Mouse (Mus musculus): ENCODE measurements at regions not wholly inside any gene's neighbourhood (a gene's known extent, or its start where the extent isn't known, plus 50 kb on each side); places are given as distances from the start of the nearest gene placed in this dataset.

DNA sequence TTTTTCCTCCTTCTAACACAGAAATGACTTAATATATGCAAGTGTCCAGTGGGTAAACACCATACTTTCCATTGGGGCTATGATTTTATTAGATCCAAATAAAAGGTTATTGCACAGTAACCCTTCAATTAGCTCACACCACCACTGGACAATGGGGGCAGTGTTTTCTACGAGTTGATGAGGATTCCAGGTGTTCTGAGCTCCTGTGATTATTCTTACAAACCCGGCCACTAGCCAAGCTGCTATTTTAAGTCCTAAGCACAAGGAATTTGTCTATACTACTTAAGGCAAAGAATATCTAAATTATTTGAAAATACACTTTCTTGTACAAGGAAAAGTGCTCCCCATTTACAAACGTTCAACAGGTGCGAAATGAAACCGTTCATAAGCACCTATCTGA is 2379.9 kb upstream of the Gm7489 start:
- Histone ChIP-seq H3K4me3 (ENCODE audit: low read length) (no peak overlapping the region), H3K27ac (ENCODE audit: low read length) (no peak overlapping the region), H3K36me3 (ENCODE audit: control insufficient read depth, insufficient read depth, low read length) (no peaks in the 10 kb centered on the region), H3K9ac (ENCODE audit: low read length) (no peak overlapping the region), H3K27me3 (ENCODE audit: control insufficient read depth, insufficient read depth, low read depth, low read length) (no peaks in the 10 kb centered on the region), H3K4me2 (ENCODE audit: low read depth, low read length) (no peak overlapping the region), H3K9me3 (ENCODE audit: control insufficient read depth, low read length) (no peaks in the 10 kb centered on the region), H3K4me1 (replicated peaks; ENCODE audit: control insufficient read depth, insufficient read depth, low read length) (peaks cover 8% of the 10 kb centered on the region)
- no peak for ATAC-seq (ENCODE audit: low read depth)
- WGBS, result 68% methylated on average over 5 of the region's 5 CpGs

DNA sequence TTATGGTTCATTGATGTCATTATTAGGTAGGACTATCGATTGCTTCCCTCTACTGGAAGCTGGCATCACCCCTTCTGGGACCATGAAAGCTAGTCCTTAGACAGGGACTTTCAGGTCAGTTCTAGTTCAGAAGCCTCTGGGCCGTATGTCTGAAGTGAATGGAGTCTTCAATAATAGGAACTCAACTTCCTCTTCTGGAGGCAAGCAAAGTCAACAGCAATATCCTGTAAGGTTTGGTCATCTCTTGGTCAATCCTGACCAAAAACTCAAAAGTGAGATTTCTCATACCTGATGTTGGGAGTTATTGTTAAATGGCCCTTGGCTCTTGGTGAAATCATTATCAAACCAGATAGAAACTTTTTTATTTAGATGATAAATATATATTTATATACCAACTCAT is 2377.6 kb upstream of the Gm7489 start:
- 91% methylated on average over 2 of the region's 2 CpGs for WGBS
- no peak for ATAC-seq (ENCODE audit: low read depth)
- Histone ChIP-seq H3K9me3 (ENCODE audit: control insufficient read depth, low read length) (no peaks in the 10 kb centered on the region), H3K36me3 (ENCODE audit: control insufficient read depth, insufficient read depth, low read length) (no peaks in the 10 kb centered on the region), H3K27me3 (ENCODE audit: control insufficient read depth, insufficient read depth, low read depth, low read length) (no peaks in the 10 kb centered on the region), H3K4me3 (ENCODE audit: low read length) (no peak overlapping the region), H3K4me2 (ENCODE audit: low read depth, low read length) (no peak overlapping the region), H3K27ac (ENCODE audit: low read length) (no peak overlapping the region), H3K9ac (ENCODE audit: low read length) (no peak overlapping the region), H3K4me1 (replicated peaks; ENCODE audit: control insufficient read depth, insufficient read depth, low read length) (peaks cover 8% of the 10 kb centered on the region)

DNA sequence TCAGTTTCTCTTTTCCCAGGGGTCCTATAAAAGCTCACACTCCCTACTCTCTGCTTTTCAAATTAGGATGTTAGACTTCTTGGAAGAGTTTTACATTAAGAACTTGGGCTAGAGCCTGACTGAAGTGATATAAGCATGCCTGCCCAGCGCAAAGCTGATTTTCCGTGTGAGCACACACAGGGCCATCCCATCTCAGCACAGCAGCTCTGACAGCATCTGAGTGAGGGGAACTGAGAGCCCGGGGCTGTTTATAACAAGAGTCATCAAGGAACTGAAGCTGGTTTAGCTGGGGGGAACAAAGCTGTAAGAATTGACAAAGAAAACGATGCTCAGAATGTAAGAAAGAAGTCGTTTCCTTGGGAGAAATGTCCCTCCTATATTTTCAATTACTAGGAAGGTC is 2373.4 kb upstream of the Gm7489 start:
- Histone ChIP-seq H3K4me3 (ENCODE audit: low read length) (no peak overlapping the region), H3K4me1 (replicated peaks; ENCODE audit: control insufficient read depth, insufficient read depth, low read length) (no peaks in the 10 kb centered on the region), H3K27me3 (ENCODE audit: control insufficient read depth, insufficient read depth, low read depth, low read length) (no peaks in the 10 kb centered on the region), H3K9me3 (ENCODE audit: control insufficient read depth, low read length) (no peaks in the 10 kb centered on the region), H3K4me2 (ENCODE audit: low read depth, low read length) (no peak overlapping the region), H3K9ac (ENCODE audit: low read length) (no peak overlapping the region), H3K36me3 (ENCODE audit: control insufficient read depth, insufficient read depth, low read length) (no peaks in the 10 kb centered on the region), H3K27ac (ENCODE audit: low read length) (no peak overlapping the region)
- no peak for ATAC-seq (ENCODE audit: low read depth)
- WGBS, result 45% methylated on average over 5 of the region's 5 CpGs

DNA sequence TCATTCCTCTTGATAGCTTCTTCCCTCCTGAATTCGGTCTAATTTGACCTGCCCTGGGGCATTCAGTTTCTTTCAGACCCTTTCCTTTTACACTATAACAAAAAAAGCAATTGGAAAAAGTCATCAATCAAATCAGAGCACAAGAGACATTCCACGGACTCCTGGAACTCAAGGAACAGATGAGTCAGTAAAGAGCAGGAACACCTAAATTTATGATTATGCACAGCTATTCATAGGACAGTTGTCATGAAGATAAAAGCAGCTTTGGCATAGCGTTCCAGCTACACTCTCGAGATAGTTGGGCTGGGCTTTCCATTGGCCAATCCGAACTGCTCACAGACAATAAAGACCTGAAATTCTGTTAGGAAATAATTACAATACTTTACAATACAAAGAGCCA is 2348.4 kb upstream of the Gm7489 start:
- Histone ChIP-seq H3K27me3 (ENCODE audit: control insufficient read depth, insufficient read depth, low read depth, low read length) (no peaks in the 10 kb centered on the region), H3K27ac (ENCODE audit: low read length) (no peak overlapping the region), H3K9me3 (ENCODE audit: control insufficient read depth, low read length) (no peaks in the 10 kb centered on the region), H3K36me3 (ENCODE audit: control insufficient read depth, insufficient read depth, low read length) (no peaks in the 10 kb centered on the region), H3K9ac (ENCODE audit: low read length) (no peak overlapping the region), H3K4me2 (ENCODE audit: low read depth, low read length) (no peak overlapping the region), H3K4me1 (replicated peaks; ENCODE audit: control insufficient read depth, insufficient read depth, low read length) (no peaks in the 10 kb centered on the region), H3K4me3 (ENCODE audit: low read length) (no peak overlapping the region)
- no peak for ATAC-seq (ENCODE audit: low read depth)
- WGBS, result 57% methylated on average over 5 of the region's 5 CpGs

DNA sequence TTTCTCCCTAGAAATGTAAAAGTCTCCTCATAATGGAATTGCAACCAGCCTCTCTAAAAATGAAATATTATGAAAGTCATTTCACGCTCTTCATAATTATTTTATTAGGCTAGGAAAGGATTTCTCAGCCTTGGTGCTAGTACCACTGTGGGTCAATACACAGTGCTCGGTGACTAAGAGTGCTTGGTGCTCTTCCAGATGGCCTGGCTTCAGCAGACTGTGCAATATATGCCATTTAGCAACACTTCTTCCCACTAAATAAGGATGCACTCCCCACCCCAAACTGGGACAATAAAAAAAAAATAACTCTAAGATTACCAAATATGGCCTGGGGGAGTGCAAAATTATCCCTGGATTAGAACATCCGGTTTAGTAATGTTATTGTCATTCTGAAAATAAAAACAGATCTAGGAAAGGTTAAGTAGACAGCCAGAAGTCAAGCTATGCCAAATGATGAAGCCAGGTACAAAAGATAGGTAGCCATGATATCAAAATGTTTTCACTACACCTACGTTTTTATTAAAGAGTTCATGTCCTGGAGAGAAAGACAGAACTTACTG is 2333.4 kb upstream of the Gm7489 start:
- 80% methylated on average over 4 of the region's 4 CpGs for WGBS
- H3K4me1 ChIP-seq (replicated peaks; ENCODE audit: control insufficient read depth, insufficient read depth, low read length), result no peaks in the 10 kb centered on the region
- H3K36me3 ChIP-seq (ENCODE audit: control insufficient read depth, insufficient read depth, low read length), result no peaks in the 10 kb centered on the region
- H3K9me3 ChIP-seq (ENCODE audit: control insufficient read depth, low read length), result no peaks in the 10 kb centered on the region
- H3K27me3 ChIP-seq (ENCODE audit: control insufficient read depth, insufficient read depth, low read depth, low read length), result no peaks in the 10 kb centered on the region
- no peak overlapping the region for H3K9ac ChIP-seq (ENCODE audit: low read length)
- ATAC-seq (ENCODE audit: low read depth), result no peak
- no peak overlapping the region for H3K27ac ChIP-seq (ENCODE audit: low read length)
- H3K4me2 ChIP-seq (ENCODE audit: low read depth, low read length), result no peak overlapping the region
- H3K4me3 ChIP-seq (ENCODE audit: low read length), result no peak overlapping the region

DNA sequence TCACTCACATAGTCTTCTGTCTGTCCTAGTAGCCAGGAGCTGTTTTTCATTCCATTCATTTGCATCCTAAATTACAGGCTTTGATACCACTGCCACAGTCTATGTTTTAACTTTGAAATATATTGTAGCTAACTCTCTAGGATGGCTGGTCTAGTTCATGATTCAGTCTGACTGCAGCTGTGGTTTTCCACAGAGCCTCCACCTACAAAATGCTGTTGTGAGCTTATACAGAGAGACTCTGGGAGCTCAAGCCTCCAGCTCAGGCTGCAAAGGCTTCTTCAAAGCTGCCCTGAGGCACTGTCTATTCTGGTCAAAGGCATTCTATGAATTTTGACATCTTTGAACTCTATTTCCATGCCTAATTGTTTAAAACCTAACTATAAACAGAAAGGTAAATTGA is 2326.5 kb upstream of the Gm7489 start:
- Histone ChIP-seq H3K4me3 (ENCODE audit: low read length) (no peak overlapping the region), H3K27ac (ENCODE audit: low read length) (no peak overlapping the region), H3K9me3 (ENCODE audit: control insufficient read depth, low read length) (no peaks in the 10 kb centered on the region), H3K36me3 (ENCODE audit: control insufficient read depth, insufficient read depth, low read length) (no peaks in the 10 kb centered on the region), H3K4me2 (ENCODE audit: low read depth, low read length) (no peak overlapping the region), H3K4me1 (replicated peaks; ENCODE audit: control insufficient read depth, insufficient read depth, low read length) (no peaks in the 10 kb centered on the region), H3K27me3 (ENCODE audit: control insufficient read depth, insufficient read depth, low read depth, low read length) (no peaks in the 10 kb centered on the region), H3K9ac (ENCODE audit: low read length) (no peak overlapping the region)
- ATAC-seq (ENCODE audit: low read depth), result no peak

DNA sequence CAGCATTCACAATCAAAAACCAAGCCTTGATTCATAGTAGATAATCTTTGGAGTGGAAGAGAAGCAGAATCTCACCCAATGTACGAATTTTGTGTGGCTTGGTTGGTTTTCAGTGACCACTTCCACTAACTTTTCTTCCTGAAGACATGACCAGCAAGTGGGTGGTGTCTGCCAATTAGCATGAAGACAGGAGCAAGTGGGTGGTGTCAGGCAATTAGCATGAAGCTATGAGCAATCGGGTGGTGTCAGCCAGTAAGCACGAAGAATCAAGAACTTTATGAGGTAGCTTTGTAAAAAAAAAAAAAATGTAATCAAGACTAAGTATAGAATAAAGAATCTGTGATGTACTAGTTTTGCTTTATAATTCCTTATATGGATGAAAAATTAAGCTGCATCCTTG is 2319.2 kb upstream of the Gm7489 start:
- Histone ChIP-seq H3K4me1 (replicated peaks; ENCODE audit: control insufficient read depth, insufficient read depth, low read length) (no peaks in the 10 kb centered on the region), H3K9ac (ENCODE audit: low read length) (no peak overlapping the region), H3K27me3 (ENCODE audit: control insufficient read depth, insufficient read depth, low read depth, low read length) (no peaks in the 10 kb centered on the region), H3K4me3 (ENCODE audit: low read length) (no peak overlapping the region), H3K36me3 (ENCODE audit: control insufficient read depth, insufficient read depth, low read length) (no peaks in the 10 kb centered on the region), H3K27ac (ENCODE audit: low read length) (no peak overlapping the region), H3K4me2 (ENCODE audit: low read depth, low read length) (no peak overlapping the region), H3K9me3 (ENCODE audit: control insufficient read depth, low read length) (no peaks in the 10 kb centered on the region)
- ATAC-seq (ENCODE audit: low read depth), result no peak
- 86% methylated on average over 3 of the region's 3 CpGs for WGBS

DNA sequence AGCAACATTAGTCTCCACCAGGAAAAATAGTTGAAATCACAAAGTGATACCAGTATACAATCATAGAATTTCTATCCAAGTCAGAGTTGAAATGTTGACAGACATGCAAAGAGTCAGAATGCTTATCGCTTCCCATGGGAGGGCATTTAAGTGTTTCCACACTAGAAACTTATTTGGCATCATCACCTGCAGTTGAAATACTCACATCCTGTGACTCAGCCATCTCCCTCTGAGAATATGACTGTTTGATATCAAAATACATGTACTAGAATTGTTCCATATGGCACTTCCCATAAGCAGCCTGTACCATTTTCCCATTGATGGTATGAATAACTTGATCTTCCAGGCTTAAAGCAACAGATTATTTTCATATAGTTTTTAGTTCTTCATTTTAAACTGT is 2314.1 kb upstream of the Gm7489 start:
- WGBS, result 97% methylated on average over 1 of the region's 1 CpGs
- Histone ChIP-seq H3K9me3 (ENCODE audit: control insufficient read depth, low read length) (no peaks in the 10 kb centered on the region), H3K27ac (ENCODE audit: low read length) (no peak overlapping the region), H3K4me3 (ENCODE audit: low read length) (no peak overlapping the region), H3K9ac (ENCODE audit: low read length) (no peak overlapping the region), H3K36me3 (ENCODE audit: control insufficient read depth, insufficient read depth, low read length) (no peaks in the 10 kb centered on the region), H3K27me3 (ENCODE audit: control insufficient read depth, insufficient read depth, low read depth, low read length) (no peaks in the 10 kb centered on the region), H3K4me2 (ENCODE audit: low read depth, low read length) (no peak overlapping the region), H3K4me1 (replicated peaks; ENCODE audit: control insufficient read depth, insufficient read depth, low read length) (no peaks in the 10 kb centered on the region)
- ATAC-seq (ENCODE audit: low read depth), result no peak

DNA sequence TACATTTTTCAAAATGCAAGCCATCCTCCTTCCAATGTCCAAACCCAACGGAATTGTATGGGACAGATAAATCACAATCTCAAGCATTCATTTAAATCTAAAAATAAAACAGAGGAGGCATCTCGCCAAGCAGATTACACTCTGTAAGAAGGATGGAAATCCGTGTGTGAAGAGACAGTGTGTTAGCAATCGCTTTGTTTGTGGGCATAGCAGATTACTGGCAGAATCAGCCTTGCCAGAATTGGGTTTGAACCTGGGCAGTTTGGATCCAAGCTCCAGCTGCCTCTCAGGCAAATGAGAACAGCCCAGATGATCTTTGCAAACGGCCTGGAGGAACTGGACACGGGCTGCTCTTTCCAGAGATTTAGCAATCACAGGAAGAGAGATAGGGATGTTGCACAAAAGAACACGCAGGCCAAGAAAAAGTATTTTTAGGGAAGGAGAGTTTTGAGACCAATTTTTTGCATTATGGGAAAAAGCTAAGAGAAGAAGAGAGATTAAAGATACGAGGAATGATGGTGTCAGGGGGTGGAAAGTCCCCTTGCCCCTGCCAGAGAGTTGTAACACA is 2310.1 kb upstream of the Gm7489 start:
- Histone ChIP-seq H3K27ac (ENCODE audit: low read length) (no peak overlapping the region), H3K4me1 (replicated peaks; ENCODE audit: control insufficient read depth, insufficient read depth, low read length) (no peaks in the 10 kb centered on the region), H3K4me3 (ENCODE audit: low read length) (no peak overlapping the region), H3K9me3 (ENCODE audit: control insufficient read depth, low read length) (no peaks in the 10 kb centered on the region), H3K27me3 (ENCODE audit: control insufficient read depth, insufficient read depth, low read depth, low read length) (no peaks in the 10 kb centered on the region), H3K9ac (ENCODE audit: low read length) (no peak overlapping the region), H3K4me2 (ENCODE audit: low read depth, low read length) (no peak overlapping the region), H3K36me3 (ENCODE audit: control insufficient read depth, insufficient read depth, low read length) (no peaks in the 10 kb centered on the region)
- peak; percentile 69 for ATAC-seq (ENCODE audit: low read depth)
- 53% methylated on average over 8 of the region's 8 CpGs for WGBS

DNA sequence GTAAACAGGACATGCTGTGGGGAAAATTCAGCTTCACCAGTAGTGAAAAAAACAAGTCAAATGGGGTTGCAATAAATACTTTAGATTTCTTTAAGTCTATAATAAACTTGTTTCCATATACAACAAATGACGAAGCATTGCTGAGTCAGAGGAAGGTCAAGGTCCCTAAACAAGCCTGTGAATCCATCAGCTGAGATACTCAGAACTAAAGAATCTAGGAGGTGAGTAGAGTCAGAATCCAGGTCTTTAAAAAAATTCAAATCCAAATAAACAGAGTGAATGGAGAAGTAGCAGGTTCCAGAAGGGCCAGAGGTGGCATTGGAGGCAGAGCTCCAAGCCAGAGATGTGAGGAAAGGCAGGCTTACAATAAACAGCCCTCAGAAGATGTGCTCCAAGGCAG is 2301.1 kb upstream of the Gm7489 start:
- no peak for ATAC-seq (ENCODE audit: low read depth)
- Histone ChIP-seq H3K9me3 (ENCODE audit: control insufficient read depth, low read length) (no peaks in the 10 kb centered on the region), H3K27ac (ENCODE audit: low read length) (no peak overlapping the region), H3K4me2 (ENCODE audit: low read depth, low read length) (no peak overlapping the region), H3K27me3 (ENCODE audit: control insufficient read depth, insufficient read depth, low read depth, low read length) (no peaks in the 10 kb centered on the region), H3K4me1 (replicated peaks; ENCODE audit: control insufficient read depth, insufficient read depth, low read length) (no peaks in the 10 kb centered on the region), H3K4me3 (ENCODE audit: low read length) (no peak overlapping the region), H3K36me3 (ENCODE audit: control insufficient read depth, insufficient read depth, low read length) (no peaks in the 10 kb centered on the region), H3K9ac (ENCODE audit: low read length) (no peak overlapping the region)
- WGBS, result 74% methylated on average over 1 of the region's 1 CpGs

Measured in lung, embryonic 16.5 days (tissue).